Comparison of ENCODE assay signal across 16 mouse cellular contexts in the genomic region with DNA sequence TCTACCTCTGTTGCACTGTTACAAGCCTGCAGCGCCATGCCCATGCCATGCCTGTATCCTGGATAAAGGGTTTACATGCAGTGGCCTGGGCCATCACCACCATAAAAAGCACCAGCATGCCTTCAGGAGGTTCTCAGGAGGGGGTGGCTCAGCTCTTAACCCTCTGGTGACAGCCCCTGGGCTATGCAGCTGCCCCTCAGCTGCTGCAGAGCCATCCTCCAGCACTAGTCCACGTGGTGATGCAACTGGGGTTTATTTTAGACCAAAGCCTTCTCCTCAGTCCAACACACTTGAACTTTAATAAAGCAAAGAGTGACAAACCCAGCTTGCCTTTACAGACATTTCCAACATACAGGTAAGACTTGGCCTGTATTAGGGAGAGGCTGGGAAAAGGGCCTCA.
DNase-seq lines count a peak whose midpoint lies in the region; ATAC-seq and TF ChIP-seq lines count a peak whose summit lies in the region.
"Had no signal": no experiment of that assay in that cellular context is flagged by ENCODE, and none has a peak within 500 bp of the region (broad histone marks: within the 10 kb centered on the region; RNA-seq: fewer than 3 reads in every experiment).

No protein-coding gene starts in this region.

- ATAC-seq in lung, postnatal 0 days, result no peak
- ATAC-seq: activated CD4-positive, CD25-positive, alpha-beta regulatory T cell, adult 4 months; CD4-positive, CD25-positive, alpha-beta regulatory T cell, adult 4 months; Patski had no signal

- H3K79me2 ChIP-seq in myocyte (ENCODE audit: control insufficient read depth, insufficient read depth), result no peaks in the 10 kb centered on the region

- H3K9ac ChIP-seq in lung, postnatal 0 days (replicated peaks; ENCODE audit: low read depth), result no peak overlapping the region

- no peak for TF ChIP-seq EP300 in lung, postnatal 0 days (IDR thresholded peaks at IDR 0.05)

- TF ChIP-seq POLR2A in myocyte (IDR thresholded peaks at IDR 0.05; ENCODE audit: insufficient read length, low read depth), result no peak

- no peaks in the 10 kb centered on the region for H3K27me3 ChIP-seq in myocyte (ENCODE audit: control insufficient read depth, insufficient read depth, insufficient read length)
- H3K27me3 ChIP-seq in lung, postnatal 0 days (replicated peaks; ENCODE audit: insufficient read depth, low read length), result no peaks in the 10 kb centered on the region
- H3K27me3 ChIP-seq: Patski had no signal

- no peak for TF ChIP-seq CTCF in lung, postnatal 0 days (IDR thresholded peaks at IDR 0.05)

- H3K36me3 ChIP-seq in myocyte (ENCODE audit: control insufficient read depth, insufficient read depth), result no peaks in the 10 kb centered on the region
- H3K36me3 ChIP-seq in lung, postnatal 0 days (ENCODE audit: insufficient read depth, low read length), result no peaks in the 10 kb centered on the region
- H3K36me3 ChIP-seq: G1E had no signal

- DNase-seq in lung, postnatal 0 days (ENCODE audit: low spot score), result no peak
- DNase-seq: adrenal gland, adult 2 months; adrenal gland, adult 8-10 months; adrenal gland, postnatal 10 days; adrenal gland, postnatal 14 days; adrenal gland, postnatal 25 days; adrenal gland, postnatal 36 days; B cell, adult 2 months; cerebellum, adult 11 months; cerebellum, adult 11-12 months; cerebellum, adult 18-20 months had no signal

- no peak overlapping the region for H3K4me2 ChIP-seq in myocyte (ENCODE audit: low read depth)
- H3K4me2 ChIP-seq in lung, postnatal 0 days (replicated peaks; ENCODE audit: low read depth, low read length), result no peak overlapping the region

- H3K4me3 ChIP-seq in myocyte, result no peak overlapping the region
- no peak overlapping the region for H3K4me3 ChIP-seq in lung, postnatal 0 days (ENCODE audit: low read depth, low read length)

- H3K4me1 ChIP-seq in lung, postnatal 0 days (ENCODE audit: insufficient read depth, low read depth, low read length), result no peaks in the 10 kb centered on the region

- no peaks in the 10 kb centered on the region for H3K9me3 ChIP-seq in lung, postnatal 0 days (ENCODE audit: low read length)
- H3K9me3 ChIP-seq: G1E had no signal

- no peak overlapping the region for H3K27ac ChIP-seq in lung, postnatal 0 days (ENCODE audit: low read length)

- no peak overlapping the region for H3ac ChIP-seq in myocyte (ENCODE audit: control insufficient read depth, insufficient read length)

- 62% methylated on average over 2 of the region's 2 CpGs for WGBS in lung, postnatal 0 days

TF ChIP-seq in myocyte, 11 proteins besides CTCF, POLR2A, EP300 and RAD21:
- TF ChIP-seq TCF3 (IDR thresholded peaks at IDR 0.05; ENCODE audit: insufficient read length, low read depth) (no peak), MYOG (IDR thresholded peaks at IDR 0.05; ENCODE audit: control insufficient read depth in 1 of 3, insufficient read depth in 1 of 3, insufficient read length in 2 of 3, low read depth in 2 of 3) (peak in 2 of 3 experiments; percentile 61 to 67), MYOD1 (IDR thresholded peaks at IDR 0.05; ENCODE audit: control insufficient read depth in 1 of 3, insufficient read length in 2 of 3, low read depth in 2 of 3) (peak in 2 of 3 experiments; percentile 55 to 77)
